Mouse (Mus musculus): Measurements from ENCODE around the gene B3galt1. TPM values are rescaled to one million over a fixed set of nuclear protein-coding genes. Genes with fewer than 3 reads are reported as not detected.
A peak's percentile ranks its signal among the peaks of the same experiment; 100 is the strongest.

B3galt1 gene
- total RNA-seq (2017), result not detected in 3 replicates

- ATAC-seq (replicated peaks; ENCODE audit: insufficient number of reproducible peaks, low FRiP score, low TSS enrichment, poor library complexity, severe bottlenecking), result 0 out of 2 replicates have a peak, but pooled peaks have one; percentile 31
Observed at GRCm38 (mm10) chr2:67565480-67566331, at the start of gene B3galt1. TSS of gene B3galt1 (plus strand) at chr2:67565871.

- ATAC-seq (replicated peaks; ENCODE audit: insufficient number of reproducible peaks, low FRiP score, low TSS enrichment, poor library complexity, severe bottlenecking), result no peak
Observed at GRCm38 (mm10) chr2:67516405-67516804, 49.3 kb upstream of the B3galt1 start.

DNA sequence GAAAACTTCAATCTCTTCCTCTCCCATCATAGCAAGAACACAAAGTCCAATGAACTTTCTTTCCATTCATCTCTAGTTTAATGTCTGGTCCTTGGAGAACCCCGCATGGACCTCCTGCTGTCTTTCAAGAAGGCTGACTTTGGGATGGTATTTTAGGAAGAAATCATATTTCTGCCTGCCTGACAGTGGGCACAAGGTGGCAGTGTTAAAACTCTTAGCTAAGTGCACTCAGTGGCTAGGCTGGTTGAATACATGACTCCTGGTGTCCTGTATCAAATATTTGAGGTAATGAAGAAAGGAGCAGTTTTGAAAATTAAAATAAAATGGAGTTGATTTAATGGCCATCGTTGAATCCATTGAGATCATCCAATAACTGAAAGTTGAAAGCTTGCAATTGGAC, 30.3 kb upstream of the B3galt1 start:
- no peak for ATAC-seq (replicated peaks; ENCODE audit: insufficient number of reproducible peaks, low FRiP score, low TSS enrichment, poor library complexity, severe bottlenecking)

- no peak for ATAC-seq (replicated peaks; ENCODE audit: insufficient number of reproducible peaks, low FRiP score, low TSS enrichment, poor library complexity, severe bottlenecking)
Observed at GRCm38 (mm10) chr2:67539426-67539825, 26.2 kb upstream of the B3galt1 start.

- no peak for ATAC-seq (replicated peaks; ENCODE audit: insufficient number of reproducible peaks, low FRiP score, low TSS enrichment, poor library complexity, severe bottlenecking)
Observed at GRCm38 (mm10) chr2:67541957-67542696, 23.5 kb upstream of the B3galt1 start.

DNA sequence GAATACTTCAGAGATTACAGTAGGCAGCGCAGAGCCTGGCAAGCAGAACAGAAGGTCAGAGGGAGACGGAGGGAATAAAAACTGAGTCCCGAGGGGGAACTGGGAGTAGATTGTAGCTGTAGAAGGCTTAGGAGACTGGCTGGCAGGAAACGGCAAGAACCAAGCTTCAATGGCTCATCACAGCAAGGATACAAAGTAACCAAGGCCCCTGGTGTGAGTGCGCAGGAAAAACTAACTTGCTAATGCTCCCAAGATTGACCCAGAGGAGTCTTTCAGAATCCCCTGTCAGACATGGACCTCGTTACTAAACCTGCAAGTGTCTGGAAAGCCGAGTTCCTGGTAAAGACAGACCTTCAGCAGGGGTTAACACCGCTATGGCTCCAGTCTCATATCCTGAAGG, 21.2 kb upstream of the B3galt1 start:
- no peak for ATAC-seq (replicated peaks; ENCODE audit: insufficient number of reproducible peaks, low FRiP score, low TSS enrichment, poor library complexity, severe bottlenecking)

- no peak for ATAC-seq (replicated peaks; ENCODE audit: insufficient number of reproducible peaks, low FRiP score, low TSS enrichment, poor library complexity, severe bottlenecking)
Observed at GRCm38 (mm10) chr2:67564851-67565479, 706 bp upstream of the B3galt1 start.

GRCm38 (mm10) chr2:67566566-67566965, 895 bp downstream of the B3galt1 start:
- ATAC-seq (replicated peaks; ENCODE audit: insufficient number of reproducible peaks, low FRiP score, low TSS enrichment, poor library complexity, severe bottlenecking), result no peak

- no peak for ATAC-seq (replicated peaks; ENCODE audit: insufficient number of reproducible peaks, low FRiP score, low TSS enrichment, poor library complexity, severe bottlenecking)
Observed at GRCm38 (mm10) chr2:67567141-67567680, 1.5 kb downstream of the B3galt1 start.

GRCm38 (mm10) chr2:67576634-67577033, 11.0 kb downstream of the B3galt1 start:
- ATAC-seq (replicated peaks; ENCODE audit: insufficient number of reproducible peaks, low FRiP score, low TSS enrichment, poor library complexity, severe bottlenecking), result no peak

GRCm38 (mm10) chr2:67583091-67583490, 17.4 kb downstream of the B3galt1 start:
- no peak for ATAC-seq (replicated peaks; ENCODE audit: insufficient number of reproducible peaks, low FRiP score, low TSS enrichment, poor library complexity, severe bottlenecking)

DNA sequence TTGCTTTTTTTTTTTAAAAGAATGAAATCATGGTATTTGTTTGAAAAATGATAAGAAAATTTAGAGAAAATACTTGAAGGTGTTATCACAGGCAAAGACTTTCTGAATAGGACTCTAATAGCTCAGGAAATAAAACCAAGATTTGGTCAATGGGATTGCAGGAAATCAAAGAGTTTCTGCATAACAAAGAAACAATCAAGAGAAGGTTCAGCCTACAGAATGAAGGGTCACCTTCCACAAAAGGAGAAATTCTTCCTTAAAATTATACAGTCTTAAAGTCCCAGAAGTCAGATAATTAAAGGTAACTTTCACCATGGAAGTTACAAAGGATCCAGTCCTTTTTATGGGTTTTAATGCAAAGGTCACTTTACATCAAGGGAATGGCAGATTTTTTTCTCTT, 24.7 kb downstream of the B3galt1 start:
- ATAC-seq (replicated peaks; ENCODE audit: insufficient number of reproducible peaks, low FRiP score, low TSS enrichment, poor library complexity, severe bottlenecking), result no peak

GRCm38 (mm10) chr2:67591831-67592629, 26.4 kb downstream of the B3galt1 start:
- no peak for ATAC-seq (replicated peaks; ENCODE audit: insufficient number of reproducible peaks, low FRiP score, low TSS enrichment, poor library complexity, severe bottlenecking)

DNA sequence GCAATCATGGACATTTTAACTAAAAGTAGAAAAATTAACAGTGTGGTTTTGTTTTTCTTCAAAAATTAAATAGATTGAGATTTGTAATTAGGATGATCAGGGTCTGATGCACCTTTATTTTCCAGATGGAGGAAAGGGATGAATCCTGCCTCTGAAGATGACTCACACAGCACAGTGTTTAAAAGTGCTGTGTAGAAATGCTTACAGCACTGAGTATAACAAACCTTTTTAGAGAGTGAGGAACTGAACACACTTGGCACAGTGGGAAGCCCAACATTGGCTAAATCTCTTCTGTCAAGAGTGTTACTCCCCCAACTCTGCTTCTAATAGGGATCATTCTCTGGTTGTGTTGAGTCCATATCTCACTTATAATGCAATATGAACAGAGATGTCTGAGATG, 57.2 kb downstream of the B3galt1 start:
- no peak for ATAC-seq (replicated peaks; ENCODE audit: insufficient number of reproducible peaks, low FRiP score, low TSS enrichment, poor library complexity, severe bottlenecking)

DNA sequence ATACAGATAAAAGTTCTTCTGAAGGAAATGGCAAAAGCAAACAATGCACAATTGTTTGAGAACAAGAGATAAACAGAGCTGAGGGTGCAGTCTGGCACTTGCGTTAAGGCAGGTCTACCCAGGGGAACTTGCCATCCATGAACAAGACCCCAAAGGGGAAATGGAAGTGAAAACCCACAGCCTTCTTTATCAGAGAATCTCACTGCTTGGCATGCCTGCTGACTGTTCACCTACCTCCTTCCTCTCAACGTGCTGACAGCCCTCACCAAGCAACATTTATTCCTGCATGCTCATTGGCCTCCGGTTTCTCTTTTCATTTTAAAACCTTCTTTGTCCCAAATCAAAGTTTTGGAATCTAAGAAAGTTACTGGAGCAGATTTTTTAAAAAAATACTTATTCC, 62.0 kb downstream of the B3galt1 start:
- ATAC-seq (replicated peaks; ENCODE audit: insufficient number of reproducible peaks, low FRiP score, low TSS enrichment, poor library complexity, severe bottlenecking), result no peak

GRCm38 (mm10) chr2:67628289-67628688, 62.6 kb downstream of the B3galt1 start:
- no peak for ATAC-seq (replicated peaks; ENCODE audit: insufficient number of reproducible peaks, low FRiP score, low TSS enrichment, poor library complexity, severe bottlenecking)

DNA sequence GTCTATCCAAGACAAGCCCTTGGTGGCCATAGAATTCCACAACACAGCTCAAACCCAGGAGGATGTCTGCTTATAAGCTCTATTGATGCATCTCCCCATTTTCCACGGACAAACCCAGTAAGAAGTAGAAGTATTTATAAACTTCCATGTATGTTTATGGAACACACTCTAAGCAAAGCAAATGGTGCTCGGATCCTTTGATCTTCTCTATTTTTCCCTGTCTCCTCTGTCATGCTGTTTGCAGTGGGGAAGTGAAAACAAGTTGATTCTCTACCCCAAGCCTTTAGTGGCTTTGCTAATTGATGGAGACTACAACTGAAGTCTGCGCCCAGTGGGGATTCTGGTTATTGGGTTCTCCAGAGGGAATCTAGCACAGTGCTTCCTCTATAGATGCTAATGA, 89.2 kb downstream of the B3galt1 start:
- no peak for ATAC-seq (replicated peaks; ENCODE audit: insufficient number of reproducible peaks, low FRiP score, low TSS enrichment, poor library complexity, severe bottlenecking)

- no peak for ATAC-seq (replicated peaks; ENCODE audit: insufficient number of reproducible peaks, low FRiP score, low TSS enrichment, poor library complexity, severe bottlenecking)
Observed at GRCm38 (mm10) chr2:67657372-67657771, 91.7 kb downstream of the B3galt1 start.
